In genomic region chr2:27038596-27038995, GRCm38 (mm10) we compare ENCODE assay signal across 7 mouse cellular contexts. TPM values are rescaled to one million over a fixed set of nuclear protein-coding genes. Genes with fewer than 3 reads are reported as not detected.
DNase-seq lines count a peak whose midpoint lies in the region; ATAC-seq lines count a peak whose summit lies in the region.

No protein-coding gene starts in this region.

- ATAC-seq in megakaryocyte-erythroid progenitor cell, adult 5-6 weeks (replicated peaks; ENCODE audit: low FRiP score, low TSS enrichment, poor library complexity, severe bottlenecking) = 0 out of 2 replicates have a peak, but pooled peaks have one; percentile 41

- WGBS in large intestine, adult 2 months = 1% methylated on average over 3 of the region's 3 CpGs

- peak; percentile 74 to 78 for DNase-seq in CD8-positive naive resting alpha-beta T cell, adult 2 months (ENCODE audit: low read depth in 2 of 2, low spot score in 2 of 2)
- DNase-seq in NIH3T3 (ENCODE audit: low read depth) = peak; percentile 88
- peak; percentile 65 to 86 for DNase-seq in cerebellum, postnatal 25 days
- peak; percentile 69 to 71 for DNase-seq in gastrocnemius, postnatal 4 days (ENCODE audit: low spot score in 2 of 2)
- DNase-seq in large intestine, adult 2 months (ENCODE audit: low read depth, low spot score) = peak; percentile 32
- DNase-seq in skeletal muscle tissue, adult 2 months (ENCODE audit: low read depth, low spot score) = peak; percentile 36

RNA-seq across cellular contexts. Expression of gene Slc2a6, which starts 10.8 kb away (rescaled TPM):
- total RNA-seq in gastrocnemius, postnatal 4 days (2021) = under 1 TPM; 0.32 to 0.49 TPM
- polyA plus RNA-seq in large intestine, adult 2 months (2012; rRNA removed) = 5.2 and 6.0 TPM in 2 replicates
- 0.62 TPM in 1 of 2 replicates, not detected in the other for total RNA-seq in megakaryocyte-erythroid progenitor cell, adult 5-6 weeks (2014; fragmentation: Nextera tagmentation)
- 0.05 and 1.0 TPM in 2 replicates for total RNA-seq in megakaryocyte-erythroid progenitor cell, adult 5-6 weeks (2017)

RNA-seq across cellular contexts. Expression of gene Cacfd1, which starts 28.9 kb away (rescaled TPM):
- 10 to 100 TPM; 34.8 to 38.5 TPM for total RNA-seq in gastrocnemius, postnatal 4 days (2021)
- 44.9 and 53.6 TPM in 2 replicates for polyA plus RNA-seq in large intestine, adult 2 months (2012; rRNA removed)
- total RNA-seq in megakaryocyte-erythroid progenitor cell, adult 5-6 weeks (2014; fragmentation: Nextera tagmentation) = 28.2 and 29.2 TPM in 2 replicates
- total RNA-seq in megakaryocyte-erythroid progenitor cell, adult 5-6 weeks (2017) = 5.5 and 14.6 TPM in 2 replicates

RNA-seq across cellular contexts. Expression of gene Mymk, which starts 33.4 kb away (rescaled TPM):
- total RNA-seq in gastrocnemius, postnatal 4 days (2021) = 100 to 1,000 TPM; 111 to 118 TPM
- polyA plus RNA-seq in large intestine, adult 2 months (2012; rRNA removed) = 0.23 and 0.35 TPM in 2 replicates
- not detected in 2 replicates for total RNA-seq in megakaryocyte-erythroid progenitor cell, adult 5-6 weeks (2014; fragmentation: Nextera tagmentation)
- not detected in 2 replicates for total RNA-seq in megakaryocyte-erythroid progenitor cell, adult 5-6 weeks (2017)

RNA-seq across cellular contexts. Expression of gene Adamtsl2, which starts 40.6 kb away (rescaled TPM):
- total RNA-seq in gastrocnemius, postnatal 4 days (2021) = 1 to 10 TPM; 2.5 to 4.6 TPM
- 1.3 and 1.8 TPM in 2 replicates for polyA plus RNA-seq in large intestine, adult 2 months (2012; rRNA removed)
- 1.2 TPM in 1 of 2 replicates, not detected in the other for total RNA-seq in megakaryocyte-erythroid progenitor cell, adult 5-6 weeks (2014; fragmentation: Nextera tagmentation)
- not detected in 2 replicates for total RNA-seq in megakaryocyte-erythroid progenitor cell, adult 5-6 weeks (2017)

Comparison
In these comparisons a context has a peak if more than half of its experiments do, and no peak if none do; other contexts are left out.
1. Peak in every context shown above with its lines: DNase-seq and ATAC-seq.
2. DNase-seq: peak in every context shown above with its lines; median percentile 88 in NIH3T3; 76 in CD8-positive naive resting alpha-beta T cell, adult 2 months; 76 in cerebellum, postnatal 25 days; 70 in gastrocnemius, postnatal 4 days; 36 in skeletal muscle tissue, adult 2 months; 32 in large intestine, adult 2 months.
3. RNA of gene Mymk, which starts 33.4 kb away (total RNA-seq): 111 to 118 TPM in gastrocnemius, postnatal 4 days; not detected in megakaryocyte-erythroid progenitor cell, adult 5-6 weeks; every median in the first group is over 100 times any median in the second.